In genomic region chr2:156278226-156279017, GRCm38 (mm10) we compare ENCODE assay signal across 8 mouse cellular contexts. TPM values are rescaled to one million over a fixed set of nuclear protein-coding genes. Genes with fewer than 3 reads are reported as not detected.
DNase-seq lines count a peak whose midpoint lies in the region; ATAC-seq lines count a peak whose summit lies in the region.

No protein-coding gene starts in this region.

- peak; percentile 96 for DNase-seq in 416B (ENCODE audit: low read depth)
- DNase-seq in adrenal gland, postnatal 4 days (ENCODE audit: low spot score in 2 of 2), result peak; percentile 25 to 69
- DNase-seq in heart, adult 8-10 months (ENCODE audit: low spot score), result peak; percentile 90
- DNase-seq in kidney, adult 8-10 months, result peak; percentile 90 to 91
- DNase-seq in midbrain, embryonic 14.5 days, result peak; percentile 92
- DNase-seq in spleen, adult 18-20 months, result peak; percentile 64 to 76

- no peaks in the 10 kb centered on the region for H3K9me3 ChIP-seq in embryonic facial prominence, embryonic 15.5 days (replicated peaks)
- no peaks in the 10 kb centered on the region for H3K9me3 ChIP-seq in limb, embryonic 12.5 days
- no peaks in the 10 kb centered on the region for H3K9me3 ChIP-seq in midbrain, embryonic 14.5 days (ENCODE audit: control insufficient read depth, low read length)

- 47% methylated on average over 4 of the region's 4 CpGs for WGBS in embryonic facial prominence, embryonic 15.5 days
- 55% methylated on average over 4 of the region's 4 CpGs for WGBS in limb, embryonic 12.5 days
- 73% methylated on average over 4 of the region's 4 CpGs for WGBS in midbrain, embryonic 14.5 days

- H3K36me3 ChIP-seq in embryonic facial prominence, embryonic 15.5 days, result peaks cover 26% of the 10 kb centered on the region
- H3K36me3 ChIP-seq in limb, embryonic 12.5 days, result peaks cover 45% of the 10 kb centered on the region
- H3K36me3 ChIP-seq in midbrain, embryonic 14.5 days (ENCODE audit: control insufficient read depth, insufficient read depth, low read length), result peaks cover 18% of the 10 kb centered on the region

- H3K27me3 ChIP-seq in embryonic facial prominence, embryonic 15.5 days, result no peaks in the 10 kb centered on the region
- H3K27me3 ChIP-seq in limb, embryonic 12.5 days, result no peaks in the 10 kb centered on the region
- H3K27me3 ChIP-seq in midbrain, embryonic 14.5 days (ENCODE audit: control insufficient read depth, insufficient read depth, low read length), result no peaks in the 10 kb centered on the region

- H3K4me1 ChIP-seq in embryonic facial prominence, embryonic 15.5 days, result peaks cover 5% of the 10 kb centered on the region; the same call in 1 of the 2 replicates
- 0 out of 2 replicates have a peak, but pooled peaks cover 4% of the 10 kb centered on the region for H3K4me1 ChIP-seq in limb, embryonic 12.5 days (replicated peaks)
- H3K4me1 ChIP-seq in midbrain, embryonic 14.5 days (ENCODE audit: control insufficient read depth, insufficient read depth, low read length), result no peaks in the 10 kb centered on the region

- no peak overlapping the region for H3K4me3 ChIP-seq in embryonic facial prominence, embryonic 15.5 days (replicated peaks)
- no peak overlapping the region for H3K4me3 ChIP-seq in limb, embryonic 12.5 days (replicated peaks)
- H3K4me3 ChIP-seq in midbrain, embryonic 14.5 days (replicated peaks; ENCODE audit: low read depth, low read length), result no peak overlapping the region

- H3K27ac ChIP-seq in embryonic facial prominence, embryonic 15.5 days (replicated peaks), result peak overlapping the region; percentile 66
- no peak overlapping the region; the same call in 1 of the 2 replicates for H3K27ac ChIP-seq in limb, embryonic 12.5 days
- no peak overlapping the region for H3K27ac ChIP-seq in midbrain, embryonic 14.5 days (replicated peaks; ENCODE audit: low read depth, low read length)

- no peak overlapping the region for H3K4me2 ChIP-seq in embryonic facial prominence, embryonic 15.5 days (replicated peaks)
- H3K4me2 ChIP-seq in limb, embryonic 12.5 days, result no peak overlapping the region
- no peak overlapping the region for H3K4me2 ChIP-seq in midbrain, embryonic 14.5 days (ENCODE audit: low read length)

- no peak overlapping the region for H3K9ac ChIP-seq in embryonic facial prominence, embryonic 15.5 days
- no peak overlapping the region for H3K9ac ChIP-seq in limb, embryonic 12.5 days (replicated peaks)
- no peak overlapping the region for H3K9ac ChIP-seq in midbrain, embryonic 14.5 days (replicated peaks; ENCODE audit: low read length)

- peak; percentile 77 for ATAC-seq in embryonic facial prominence, embryonic 15.5 days (ENCODE audit: insufficient number of reproducible peaks, low FRiP score, low TSS enrichment, low read depth)
- peak; percentile 56; the same call in 1 of the 2 replicates for ATAC-seq in limb, embryonic 12.5 days (ENCODE audit: insufficient number of reproducible peaks, insufficient read depth, low FRiP score, low TSS enrichment, low read depth)
- ATAC-seq in midbrain, embryonic 14.5 days (ENCODE audit: low FRiP score, low TSS enrichment), result no peak

RNA-seq across cellular contexts. Expression of gene Cnbd2, which starts 33.7 kb away (rescaled TPM):
- 1 to 10 TPM; 1.6 to 2.4 TPM for total RNA-seq in adrenal gland, postnatal 4 days (2021)
- polyA plus RNA-seq in embryonic facial prominence, embryonic 15.5 days (2015; fragmentation: Nextera tagmentation; extraction: Ambion mirVana), result 4.2 and 5.2 TPM in 2 replicates
- 1 to 10 TPM in 1 of 4 experiments, under 1 TPM in 3; 0.60 to 1.1 (median 0.81) TPM for total RNA-seq in heart, adult 8-10 months (2022)
- 4.7 and 5.2 TPM in 2 replicates for polyA plus RNA-seq in limb, embryonic 12.5 days (2016; fragmentation: Nextera tagmentation; extraction: Ambion mirVana)
- 6.9 and 7.9 TPM in 2 replicates for polyA plus RNA-seq in midbrain, embryonic 14.5 days (2014; fragmentation: Nextera tagmentation; extraction: Ambion mirVana)

RNA-seq across cellular contexts. Expression of gene Scand1, which starts 34.1 kb away (rescaled TPM):
- total RNA-seq in adrenal gland, postnatal 4 days (2021), result 100 to 1,000 TPM; 107 to 119 TPM
- polyA plus RNA-seq in embryonic facial prominence, embryonic 15.5 days (2015; fragmentation: Nextera tagmentation; extraction: Ambion mirVana), result 80.1 and 84.4 TPM in 2 replicates
- 10 to 100 TPM; 73.0 to 84.3 (median 79.6) TPM for total RNA-seq in heart, adult 8-10 months (2022)
- polyA plus RNA-seq in limb, embryonic 12.5 days (2016; fragmentation: Nextera tagmentation; extraction: Ambion mirVana), result 88.7 and 106 TPM in 2 replicates
- 93.3 and 102 TPM in 2 replicates for polyA plus RNA-seq in midbrain, embryonic 14.5 days (2014; fragmentation: Nextera tagmentation; extraction: Ambion mirVana)
